Mouse (Mus musculus) erythroblast, embryonic 14.5 days (primary cell): Measurements from ENCODE around the gene Phldb1. TPM values are rescaled to one million over a fixed set of nuclear protein-coding genes. Genes with fewer than 3 reads are reported as not detected.

ENCODE experiments used
- H3K27me3 ChIP-seq: 2 replicates; pipeline ENCODE4 v1.6.1; 2012; ENCODE audit warnings: inconsistent platforms; ENCODE audit not compliant: control insufficient read depth
- H3K36me3 ChIP-seq: 2 replicates; pipeline ENCODE4 v1.6.1; 2012; ENCODE audit warnings: mild to moderate bottlenecking, inconsistent platforms; ENCODE audit not compliant: control insufficient read depth
- H3K4me1 ChIP-seq: 2 replicates; pipeline ENCODE4 v1.6.1; 2012; ENCODE audit warnings: inconsistent platforms; ENCODE audit not compliant: control insufficient read depth
- H3K4me3 ChIP-seq: replicated peaks from 2 replicates; pipeline ENCODE3; 2012; ENCODE audit warnings: moderate library complexity, mild to moderate bottlenecking, inconsistent platforms
- H3K9me3 ChIP-seq: 2 replicates; pipeline ENCODE4 v1.6.1; 2012; ENCODE audit warnings: low read length, inconsistent platforms, mixed read lengths; ENCODE audit not compliant: control insufficient read depth
- GATA1 ChIP-seq: IDR thresholded peaks from 2 replicates; pipeline ENCODE4 v1.6.1; 2012; ENCODE audit warnings: low read length, inconsistent platforms, mixed read lengths
- TAL1 ChIP-seq: IDR thresholded peaks from 3 replicates; pipeline ENCODE4 v1.6.1; 2012; ENCODE audit warnings: low read length, inconsistent platforms, mixed read lengths
- polyA plus RNA-seq: library from polyadenylated mRNA; stranded (reverse); fragments of >175 nt; gene quantifications from 2 replicates; pipeline ENCODE4 v1.2.3, GENCODE M21; 2012

Phldb1 gene
- polyA plus RNA-seq, 1 experiment, result 0.15 TPM

- peaks cover 2% of the 10 kb centered on the region; the same call in 1 of the 2 replicates for H3K36me3 ChIP-seq
- TF ChIP-seq TAL1 (no peak), GATA1 (no peak)
- H3K4me3 ChIP-seq, result no peak overlapping the region
- H3K4me1 ChIP-seq, result peaks cover 38% of the 10 kb centered on the region
- H3K9me3 ChIP-seq, result no peaks in the 10 kb centered on the region
- peaks cover 1% of the 10 kb centered on the region for H3K27me3 ChIP-seq
These were observed 19.9 kb downstream of the Phldb1 start for GRCm38 (mm10) chr9:44715109-44715508.

- Histone ChIP-seq H3K27me3 (peaks cover 5% of the 10 kb centered on the region), H3K4me1 (peaks cover 26% of the 10 kb centered on the region), H3K4me3 (no peak overlapping the region), H3K36me3 (peaks cover 2% of the 10 kb centered on the region; the same call in 1 of the 2 replicates), H3K9me3 (no peaks in the 10 kb centered on the region)
- TF ChIP-seq GATA1 (no peak), TAL1 (no peak)
These were observed 21.4 kb downstream of the Phldb1 start for GRCm38 (mm10) chr9:44713574-44713973.

GRCm38 (mm10) chr9:44713080-44713479 lies 21.9 kb downstream of the Phldb1 start:
- TF ChIP-seq TAL1 (no peak), GATA1 (no peak)
- Histone ChIP-seq H3K27me3 (peaks cover 10% of the 10 kb centered on the region), H3K36me3 (peaks cover 2% of the 10 kb centered on the region; the same call in 1 of the 2 replicates), H3K4me3 (no peak overlapping the region), H3K4me1 (peaks cover 31% of the 10 kb centered on the region), H3K9me3 (no peaks in the 10 kb centered on the region)

- H3K27me3 ChIP-seq, result peaks cover 22% of the 10 kb centered on the region
- no peak for TF ChIP-seq GATA1
- TF ChIP-seq TAL1, result no peak
- H3K9me3 ChIP-seq, result no peaks in the 10 kb centered on the region
- H3K4me3 ChIP-seq, result no peak overlapping the region
- H3K4me1 ChIP-seq, result peaks cover 26% of the 10 kb centered on the region
- H3K36me3 ChIP-seq, result peaks cover 2% of the 10 kb centered on the region; the same call in 1 of the 2 replicates
These were observed 23.4 kb downstream of the Phldb1 start for GRCm38 (mm10) chr9:44711602-44712001.

GRCm38 (mm10) chr9:44710213-44710612 lies 24.8 kb downstream of the Phldb1 start:
- H3K27me3 ChIP-seq, result peaks cover 22% of the 10 kb centered on the region
- H3K36me3 ChIP-seq, result peaks cover 2% of the 10 kb centered on the region; the same call in 1 of the 2 replicates
- no peaks in the 10 kb centered on the region for H3K9me3 ChIP-seq
- H3K4me3 ChIP-seq, result no peak overlapping the region
- TF ChIP-seq TAL1 (no peak), GATA1 (no peak)
- peaks cover 25% of the 10 kb centered on the region for H3K4me1 ChIP-seq

- Histone ChIP-seq H3K36me3 (peaks cover 2% of the 10 kb centered on the region; the same call in 1 of the 2 replicates), H3K27me3 (peaks cover 22% of the 10 kb centered on the region), H3K4me3 (no peak overlapping the region), H3K9me3 (no peaks in the 10 kb centered on the region), H3K4me1 (peaks cover 25% of the 10 kb centered on the region)
- no peak for TF ChIP-seq TAL1
- TF ChIP-seq GATA1, result no peak
These were observed 25.4 kb downstream of the Phldb1 start for GRCm38 (mm10) chr9:44709600-44709999.

GRCm38 (mm10) chr9:44708925-44709324 lies 26.1 kb downstream of the Phldb1 start:
- H3K27me3 ChIP-seq, result peaks cover 22% of the 10 kb centered on the region
- H3K36me3 ChIP-seq, result peaks cover 2% of the 10 kb centered on the region; the same call in 1 of the 2 replicates
- H3K4me3 ChIP-seq, result no peak overlapping the region
- H3K4me1 ChIP-seq, result peaks cover 25% of the 10 kb centered on the region
- H3K9me3 ChIP-seq, result no peaks in the 10 kb centered on the region
- TF ChIP-seq TAL1 (no peak), GATA1 (no peak)

GRCm38 (mm10) chr9:44708429-44708765 lies 26.6 kb downstream of the Phldb1 start:
- Histone ChIP-seq H3K4me1 (peaks cover 20% of the 10 kb centered on the region), H3K9me3 (no peaks in the 10 kb centered on the region), H3K4me3 (peak overlapping the region; percentile 36), H3K36me3 (peaks cover 2% of the 10 kb centered on the region; the same call in 1 of the 2 replicates), H3K27me3 (peaks cover 22% of the 10 kb centered on the region)
- TF ChIP-seq TAL1 (no peak), GATA1 (no peak)

GRCm38 (mm10) chr9:44707749-44708428 lies 27.1 kb downstream of the Phldb1 start:
- peaks cover 22% of the 10 kb centered on the region for H3K27me3 ChIP-seq
- peaks cover 2% of the 10 kb centered on the region; the same call in 1 of the 2 replicates for H3K36me3 ChIP-seq
- peak overlapping the region; percentile 36 for H3K4me3 ChIP-seq
- no peak for TF ChIP-seq GATA1
- H3K9me3 ChIP-seq, result no peaks in the 10 kb centered on the region
- peaks cover 15% of the 10 kb centered on the region for H3K4me1 ChIP-seq

GRCm38 (mm10) chr9:44699730-44700129 lies 35.3 kb downstream of the Phldb1 start:
- Histone ChIP-seq H3K9me3 (no peaks in the 10 kb centered on the region), H3K36me3 (peaks cover 5% of the 10 kb centered on the region; the same call in 1 of the 2 replicates), H3K4me1 (no peaks in the 10 kb centered on the region), H3K27me3 (no peaks in the 10 kb centered on the region), H3K4me3 (no peak overlapping the region)
- no peak for TF ChIP-seq GATA1
- no peak for TF ChIP-seq TAL1
